Mouse (Mus musculus) Muller cell, postnatal 12 days (primary cell): ENCODE measurements around the gene Nos3.
A peak's percentile ranks its signal among the peaks of the same experiment; 100 is the strongest.

ENCODE experiments used
- DNase-seq: peaks from one replicate; pipeline ENCODE4 v3.0.0-alpha.2; 2015; ENCODE audit errors: inconsistent ontology term

Nos3 gene

GRCm38 (mm10) chr5:24399686-24400085 is 35.1 kb downstream of the Nos3 start:
- DNase-seq, result no peak

- DNase-seq, result no peak
These were observed 35.8 kb downstream of the Nos3 start for GRCm38 (mm10) chr5:24400362-24400761.

- DNase-seq, result no peak
These were observed 36.4 kb downstream of the Nos3 start for GRCm38 (mm10) chr5:24400911-24401605.

GRCm38 (mm10) chr5:24401969-24402368 is 37.4 kb downstream of the Nos3 start:
- DNase-seq, result peak; percentile 46

GRCm38 (mm10) chr5:24404594-24405360 is 40.2 kb downstream of the Nos3 start:
- peak; percentile 92 for DNase-seq

- no peak for DNase-seq
These were observed 40.8 kb downstream of the Nos3 start for GRCm38 (mm10) chr5:24405389-24405876.

GRCm38 (mm10) chr5:24408651-24409050 is 44.0 kb downstream of the Nos3 start:
- no peak for DNase-seq

- no peak for DNase-seq
These were observed 44.9 kb downstream of the Nos3 start for GRCm38 (mm10) chr5:24409466-24409865.

GRCm38 (mm10) chr5:24412063-24412462 is 47.5 kb downstream of the Nos3 start:
- peak; percentile 82 for DNase-seq

GRCm38 (mm10) chr5:24413042-24413693 is 48.6 kb downstream of the Nos3 start, which contains the start of gene Asic3:
Gene Asic3 (plus strand): TSS chr5:24413392.
- DNase-seq, result no peak

- DNase-seq, result no peak
These were observed 49.3 kb downstream of the Nos3 start for GRCm38 (mm10) chr5:24413938-24414337.

- DNase-seq, result peak; percentile 64
These were observed 51.7 kb downstream of the Nos3 start for GRCm38 (mm10) chr5:24416222-24416736.

- no peak for DNase-seq
These were observed 53.0 kb downstream of the Nos3 start for GRCm38 (mm10) chr5:24417587-24417986.

GRCm38 (mm10) chr5:24420381-24420780 is 55.8 kb downstream of the Nos3 start:
- DNase-seq, result no peak

- peak; percentile 99 for DNase-seq
These were observed 58.8 kb downstream of the Nos3 start, which contains the start of the genes Cdk5 and Slc4a2 for GRCm38 (mm10) chr5:24423129-24424003. Gene Cdk5 (minus strand): TSS chr5:24423530. Gene Slc4a2 (plus strand): TSS chr5:24423837.

GRCm38 (mm10) chr5:24424004-24424781 is 59.6 kb downstream of the Nos3 start:
- peak; percentile 65 for DNase-seq

GRCm38 (mm10) chr5:24424861-24425411 is 60.3 kb downstream of the Nos3 start:
- DNase-seq, result peak; percentile 95

GRCm38 (mm10) chr5:24425421-24426036 is 60.9 kb downstream of the Nos3 start:
- DNase-seq, result no peak

GRCm38 (mm10) chr5:24426037-24426432 is 61.4 kb downstream of the Nos3 start:
- peak; percentile 65 for DNase-seq
